Mouse (Mus musculus) embryonic fibroblast, embryonic 13.5 days (primary cell): ENCODE measurements around the gene Piwil4.

ENCODE experiments used
- CTCF ChIP-seq: IDR thresholded peaks from 2 replicates; pipeline ENCODE4 v1.5.1; 2011; ENCODE audit warnings: mild to moderate bottlenecking, control low read depth, low read length, moderate library complexity, borderline replicate concordance; ENCODE audit not compliant: insufficient read depth
- POLR2A ChIP-seq: IDR thresholded peaks from 2 replicates; pipeline ENCODE4 v1.6.1; 2011; ENCODE audit warnings: low read depth, mild to moderate bottlenecking, control low read depth, low read length, moderate library complexity

DNA sequence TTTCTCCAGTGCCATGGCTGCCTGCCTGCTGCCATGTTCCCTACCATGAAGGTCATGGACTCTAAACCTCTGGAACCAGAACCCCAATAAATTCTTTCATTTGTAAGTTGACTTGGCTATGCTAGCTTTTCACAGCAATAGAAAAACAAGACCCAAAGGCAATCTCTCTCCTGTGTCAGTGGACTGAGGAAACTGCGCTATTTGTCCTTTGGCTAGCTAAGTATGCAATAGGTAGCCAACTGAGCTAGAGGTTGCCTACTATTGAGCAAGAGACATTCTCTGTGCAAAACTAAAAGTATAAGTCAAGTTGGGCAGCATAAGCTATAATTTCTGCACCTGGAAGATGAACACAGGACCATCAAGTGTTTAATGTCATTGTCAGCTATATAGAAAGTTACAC lies 93.9 kb downstream of the Piwil4 start:
- TF ChIP-seq CTCF: no peak
- TF ChIP-seq POLR2A: no peak
